Mouse (Mus musculus) E14TG2a.4 (cell line): Measurements from ENCODE around the gene Ung.

ENCODE experiments used
- H3K27me3 ChIP-seq: 2 replicates; pipeline ENCODE4 v1.6.1; 2014; ENCODE audit warnings: low read length, control low read depth; ENCODE audit not compliant: insufficient read depth
- H3K36me3 ChIP-seq: 2 replicates; pipeline ENCODE4 v1.6.1; 2014; ENCODE audit warnings: low read length, control low read depth; ENCODE audit not compliant: insufficient read depth
- H3K4me1 ChIP-seq: replicated peaks from 2 replicates; pipeline ENCODE4 v1.6.1; 2014; ENCODE audit warnings: low read depth, low read length, control low read depth
- H3K4me3 ChIP-seq: replicated peaks from 2 replicates; pipeline ENCODE4 v1.5.1; 2014; ENCODE audit warnings: mild to moderate bottlenecking, low read length
- H3K9me3 ChIP-seq: 2 replicates; pipeline ENCODE4 v1.6.1; 2014; ENCODE audit warnings: low read length, control low read depth
- CTCF ChIP-seq: conservative IDR thresholded peaks from 2 replicates; pipeline ENCODE4 v1.5.1; 2014; ENCODE audit warnings: low read length
- NANOG ChIP-seq: IDR thresholded peaks from 2 replicates; pipeline ENCODE4 v1.6.1; 2014; ENCODE audit warnings: borderline replicate concordance, low read length, mixed read lengths
- POU5F1 ChIP-seq: IDR thresholded peaks from 2 replicates; pipeline ENCODE4 v1.6.1; 2014; ENCODE audit warnings: low read length, borderline replicate concordance

The Ung gene

GRCm38 (mm10) chr5:114187108-114187507, 56.9 kb downstream of the Ung start:
- TF ChIP-seq POU5F1 (no peak), NANOG (no peak), CTCF (peak; percentile 29)
- no peaks in the 10 kb centered on the region for H3K27me3 ChIP-seq
- H3K4me3 ChIP-seq = no peak overlapping the region
- peaks cover 31% of the 10 kb centered on the region for H3K4me1 ChIP-seq
- H3K9me3 ChIP-seq = no peaks in the 10 kb centered on the region
- H3K36me3 ChIP-seq = peaks cover 13% of the 10 kb centered on the region
